Mouse (Mus musculus) forebrain, postnatal 0 days (tissue): ENCODE measurements around the gene Tnc. TPM values are rescaled to one million over a fixed set of nuclear protein-coding genes. Genes with fewer than 3 reads are reported as not detected.

Experiments used
- ATAC-seq: fragments of 200-750 bp; cut with Nextera tagmentation; 2 replicates; pipeline ENCODE4 v1.8.0; 2017; ENCODE audit warnings: mild to moderate bottlenecking, moderate library complexity
- DNase-seq: peaks from one replicate; pipeline ENCODE4 v3.0.0-alpha.2; 2015
- H3K27ac ChIP-seq: fragments of 300-500 bp; sonication (generic); 2 replicates; pipeline ENCODE4 v1.5.1; 2014; ENCODE audit warnings: low read depth, mild to moderate bottlenecking, antibody characterized with exemption, low read length, moderate library complexity, mixed read lengths
- H3K27me3 ChIP-seq: fragments of 300-500 bp; sonication (generic); 2 replicates; pipeline ENCODE4 v1.6.1; 2014; ENCODE audit warnings: mild to moderate bottlenecking, low read length, mixed read lengths; ENCODE audit not compliant: insufficient read depth
- H3K36me3 ChIP-seq: fragments of 300-500 bp; sonication (generic); 2 replicates; pipeline ENCODE4 v1.6.1; 2014; ENCODE audit warnings: mild to moderate bottlenecking, moderate library complexity; ENCODE audit not compliant: insufficient read depth
- H3K4me1 ChIP-seq: fragments of 300-500 bp; sonication (generic); 2 replicates; pipeline ENCODE4 v1.6.1; 2014; ENCODE audit warnings: antibody characterized with exemption; ENCODE audit not compliant: insufficient read depth
- H3K4me2 ChIP-seq: fragments of 300-500 bp; sonication (generic); 2 replicates; pipeline ENCODE4 v1.6.1; 2014; ENCODE audit warnings: low read depth, mild to moderate bottlenecking, moderate library complexity
- H3K4me3 ChIP-seq: fragments of 300-500 bp; sonication (generic); 2 replicates; pipeline ENCODE4 v1.5.1; 2014; ENCODE audit warnings: low read depth, low read length, mixed read lengths
- H3K9ac ChIP-seq: fragments of 300-500 bp; sonication (generic); 2 replicates; pipeline ENCODE4 v1.6.1; 2014; ENCODE audit warnings: mild to moderate bottlenecking
- H3K9me3 ChIP-seq: fragments of 300-500 bp; sonication (generic); 2 replicates; pipeline ENCODE4 v1.6.1; 2016; ENCODE audit warnings: low read length
- CTCF ChIP-seq: sonication (generic); IDR thresholded peaks from 2 replicates; pipeline ENCODE4 v1.5.1; 2016; ENCODE audit warnings: antibody characterized with exemption, control low read depth, low read depth
- WGBS: fragments of 180-500 bp; shearing (Covaris S2); extraction: QIAGEN DNeasy Blood & Tissue Kit; methylation state at CpG from one replicate; pipeline ENCODE4 v1.1.7; 2014; 5-methylcytosine and 5-hydroxymethylcytosine counted together
- polyA plus RNA-seq: library from polyadenylated mRNA; unstranded; fragments of >200 nt; fragmentation: Nextera tagmentation; extraction: Ambion mirVana; gene quantifications from 2 replicates; pipeline ENCODE4 v1.2.1, GENCODE M21; 2015
- total RNA-seq: library from RNA; depleted of rRNA; stranded (reverse); fragments of >200 nt; gene quantifications from 2 replicates; pipeline ENCODE4 v1.2.3, GENCODE M21; 2014

Tnc gene
- total and polyA plus RNA-seq, 2 experiments from 2014 or later = 39.5 to 131 TPM

DNA sequence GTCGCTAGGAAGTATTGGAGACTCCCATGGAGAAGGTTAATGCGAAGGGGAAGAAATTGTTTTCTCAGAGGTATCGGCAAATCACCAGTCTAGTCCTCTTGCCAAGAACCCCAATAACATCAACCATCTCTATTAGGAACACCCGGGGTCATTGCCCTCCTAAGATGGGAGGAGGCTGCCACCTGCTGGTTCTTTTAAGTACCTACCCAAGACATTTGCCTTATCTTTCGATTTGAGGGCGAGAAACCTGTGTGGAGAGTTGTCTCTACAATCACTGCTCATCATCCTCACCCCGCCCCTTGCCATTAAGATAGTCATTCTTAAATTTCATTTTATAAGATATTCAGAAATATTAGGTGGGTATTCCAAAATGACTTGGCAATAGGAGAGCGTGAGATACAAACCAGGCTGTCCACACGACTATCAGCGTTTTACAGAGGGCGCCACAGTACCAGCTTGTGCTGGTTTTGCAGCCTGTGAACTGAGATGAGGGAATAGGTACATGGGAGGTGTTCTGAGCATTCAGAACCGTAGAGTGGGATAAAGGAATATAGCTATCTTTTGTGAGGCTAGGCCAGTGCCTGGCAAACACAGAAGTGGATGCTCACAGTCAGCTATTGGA is 98.6 kb downstream of the Tnc start:
- Histone ChIP-seq H3K27me3 (no peaks in the 10 kb centered on the region), H3K27ac (no peak overlapping the region), H3K4me3 (no peak overlapping the region), H3K9ac (no peak overlapping the region), H3K36me3 (no peaks in the 10 kb centered on the region), H3K9me3 (no peaks in the 10 kb centered on the region), H3K4me1 (no peaks in the 10 kb centered on the region), H3K4me2 (no peak overlapping the region)
- TF ChIP-seq CTCF = peak; percentile 81
- DNase-seq = peak; percentile 82
- peak; percentile 79 for ATAC-seq
- 38% methylated on average over 12 of the region's 12 CpGs for WGBS

DNA sequence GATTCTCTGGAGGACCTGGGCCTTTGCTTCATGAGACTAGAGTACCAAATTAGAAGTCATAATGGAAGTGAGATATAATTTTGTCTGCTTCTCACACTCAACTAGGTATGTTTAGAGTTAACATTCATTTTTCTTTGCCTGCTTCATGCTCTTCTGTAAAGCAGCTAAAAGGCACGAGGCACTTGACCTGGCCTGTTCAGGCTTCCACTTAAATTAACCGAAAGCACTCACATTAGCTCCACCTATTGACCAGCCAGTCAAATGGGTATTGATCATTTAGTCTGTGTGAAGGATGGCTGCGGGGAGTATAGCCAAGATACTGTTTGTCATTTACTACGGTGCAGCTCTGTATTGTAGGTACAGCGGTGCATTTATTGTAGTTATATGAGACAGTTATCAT is 103.0 kb downstream of the Tnc start:
- Histone ChIP-seq H3K4me2 (no peak overlapping the region), H3K36me3 (no peaks in the 10 kb centered on the region), H3K4me3 (no peak overlapping the region), H3K27me3 (no peaks in the 10 kb centered on the region), H3K27ac (no peak overlapping the region), H3K9ac (no peak overlapping the region), H3K9me3 (no peaks in the 10 kb centered on the region), H3K4me1 (no peaks in the 10 kb centered on the region)
- no peak for TF ChIP-seq CTCF
- 68% methylated on average over 5 of the region's 5 CpGs for WGBS
- ATAC-seq = no peak
- DNase-seq = no peak

- ATAC-seq = no peak
Measured at GRCm38 (mm10) chr4:63942875-63943274, 103.9 kb downstream of the Tnc start.

DNA sequence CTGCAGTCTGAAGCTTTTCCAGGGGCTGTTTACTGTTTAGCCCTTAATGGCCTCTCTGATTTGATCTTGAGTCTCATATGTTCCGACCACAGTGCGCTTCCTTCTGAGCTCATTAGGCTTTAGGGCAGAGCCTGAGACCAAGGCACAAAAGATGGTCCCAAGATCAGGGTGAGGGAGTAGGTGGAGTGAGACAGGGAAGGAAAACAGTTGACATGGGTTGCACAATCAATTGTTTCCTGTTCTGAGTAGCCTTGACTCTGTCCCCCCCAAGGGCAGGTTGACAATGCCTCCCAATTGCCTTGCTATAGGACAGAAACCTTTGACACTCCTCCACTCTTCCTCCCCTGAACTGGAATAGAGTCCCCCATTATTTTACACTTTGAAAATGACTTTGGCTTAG is 105.4 kb downstream of the Tnc start:
- TF ChIP-seq CTCF = no peak
- no peaks in the 10 kb centered on the region for H3K27me3 ChIP-seq
- H3K4me3 ChIP-seq = no peak overlapping the region
- H3K9ac ChIP-seq = no peak overlapping the region
- no peaks in the 10 kb centered on the region for H3K36me3 ChIP-seq
- 95% methylated on average over 2 of the region's 2 CpGs for WGBS
- DNase-seq = no peak
- H3K4me1 ChIP-seq = no peaks in the 10 kb centered on the region
- no peak overlapping the region for H3K27ac ChIP-seq
- ATAC-seq = no peak
- H3K9me3 ChIP-seq = no peaks in the 10 kb centered on the region
- no peak overlapping the region for H3K4me2 ChIP-seq

More at GRCm38 (mm10) chr4:63942875-63943274, 103.9 kb downstream of the Tnc start:
- Histone ChIP-seq H3K4me1 (no peaks in the 10 kb centered on the region), H3K27me3 (no peaks in the 10 kb centered on the region), H3K9me3 (no peaks in the 10 kb centered on the region), H3K36me3 (no peaks in the 10 kb centered on the region), H3K4me2 (no peak overlapping the region), H3K27ac (no peak overlapping the region), H3K9ac (no peak overlapping the region), H3K4me3 (no peak overlapping the region)
- DNase-seq = no peak
- 96% methylated on average over 3 of the region's 3 CpGs for WGBS
- no peak for TF ChIP-seq CTCF

DNA sequence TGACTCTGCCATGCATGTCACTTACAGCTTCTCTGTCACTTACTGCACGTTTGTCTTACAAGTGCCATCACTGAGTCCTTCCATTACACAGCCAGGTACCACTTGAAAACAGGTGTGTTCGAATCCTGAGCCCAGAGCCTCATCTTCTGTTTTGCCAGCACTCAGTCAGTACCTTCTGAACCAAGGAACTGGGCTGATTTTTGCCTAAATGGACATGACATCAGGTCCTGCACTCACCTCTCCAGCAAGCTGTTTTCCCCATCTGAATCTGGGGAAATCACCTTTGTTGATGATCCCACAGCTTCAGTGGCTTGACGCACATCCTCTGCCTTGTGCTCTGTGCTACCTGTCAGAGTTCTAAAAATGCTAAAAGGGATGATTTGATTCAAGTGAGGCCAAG is 107.4 kb downstream of the Tnc start:
- no peak overlapping the region for H3K4me3 ChIP-seq
- H3K36me3 ChIP-seq = no peaks in the 10 kb centered on the region
- ATAC-seq (no peak), DNase-seq (no peak)
- no peaks in the 10 kb centered on the region for H3K27me3 ChIP-seq
- no peaks in the 10 kb centered on the region for H3K9me3 ChIP-seq
- H3K9ac ChIP-seq = no peak overlapping the region
- no peak overlapping the region for H3K27ac ChIP-seq
- WGBS = 77% methylated on average over 3 of the region's 3 CpGs
- no peak for TF ChIP-seq CTCF
- H3K4me2 ChIP-seq = no peak overlapping the region
- H3K4me1 ChIP-seq = no peaks in the 10 kb centered on the region

- 91% methylated on average over 4 of the region's 4 CpGs for WGBS
- no peak overlapping the region for H3K9ac ChIP-seq
- H3K27ac ChIP-seq = no peak overlapping the region
- H3K27me3 ChIP-seq = no peaks in the 10 kb centered on the region
- no peak for TF ChIP-seq CTCF
- ATAC-seq (no peak), DNase-seq (no peak)
- H3K4me3 ChIP-seq = no peak overlapping the region
- H3K36me3 ChIP-seq = no peaks in the 10 kb centered on the region
- H3K4me1 ChIP-seq = no peaks in the 10 kb centered on the region
- no peak overlapping the region for H3K4me2 ChIP-seq
- H3K9me3 ChIP-seq = no peaks in the 10 kb centered on the region
Measured at GRCm38 (mm10) chr4:63935960-63936359, 110.9 kb downstream of the Tnc start.

- Histone ChIP-seq H3K9me3 (no peaks in the 10 kb centered on the region), H3K4me3 (no peak overlapping the region), H3K27me3 (no peaks in the 10 kb centered on the region), H3K36me3 (no peaks in the 10 kb centered on the region), H3K27ac (no peak overlapping the region), H3K4me1 (no peaks in the 10 kb centered on the region), H3K9ac (no peak overlapping the region), H3K4me2 (no peak overlapping the region)
- DNase-seq (no peak), ATAC-seq (no peak)
- TF ChIP-seq CTCF = no peak
- WGBS = 89% methylated on average over 9 of the region's 9 CpGs
Measured at GRCm38 (mm10) chr4:63935314-63935713, 111.5 kb downstream of the Tnc start.
